Comparison of ENCODE assay signal across 31 mouse cellular contexts in the genomic region with DNA sequence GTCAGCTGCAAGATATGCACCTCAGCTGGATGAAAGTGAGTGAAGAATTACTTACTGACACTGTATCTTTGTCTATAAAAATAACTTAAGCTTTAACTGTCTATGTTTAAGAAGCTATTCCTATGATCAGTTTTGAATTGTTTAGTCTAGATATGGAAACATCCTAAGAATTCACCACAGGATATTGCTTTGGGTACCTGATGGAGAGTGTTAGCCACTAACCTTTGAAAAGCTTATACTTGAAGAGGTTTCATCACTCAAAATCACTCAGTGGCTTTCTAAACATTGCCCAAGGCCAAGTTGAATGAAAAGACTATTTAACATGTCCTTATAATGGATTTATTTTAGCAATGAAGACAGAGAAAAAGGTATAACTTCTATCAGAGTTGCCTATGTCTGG.
"Had no signal": no experiment of that assay in that cellular context is flagged by ENCODE, and none has a peak within 500 bp of the region (broad histone marks: within the 10 kb centered on the region; RNA-seq: fewer than 3 reads in every experiment).

No protein-coding gene starts in this region.

- H3K4me1 ChIP-seq: limb, embryonic 15.5 days; liver, embryonic 12.5 days; liver, embryonic 13.5 days; liver, embryonic 15.5 days; lung, embryonic 15.5 days; megakaryocyte, embryonic 14.5 days; midbrain, embryonic 12.5 days; midbrain, embryonic 13.5 days; midbrain, embryonic 15.5 days; neural tube, embryonic 12.5 days had no signal

- H3K27me3 ChIP-seq: limb, embryonic 12.5 days; limb, embryonic 13.5 days; limb, embryonic 15.5 days; liver, embryonic 12.5 days; liver, embryonic 13.5 days; liver, embryonic 15.5 days; lung, embryonic 15.5 days; megakaryocyte, embryonic 14.5 days; midbrain, embryonic 12.5 days; midbrain, embryonic 13.5 days; midbrain, embryonic 15.5 days; neural tube, embryonic 12.5 days had no signal

- H3K9ac ChIP-seq: limb, embryonic 12.5 days; limb, embryonic 13.5 days; limb, embryonic 15.5 days; liver, embryonic 12.5 days; liver, embryonic 13.5 days; liver, embryonic 14.5 days; liver, embryonic 15.5 days; liver, postnatal 0 days; lung, embryonic 14.5 days; lung, embryonic 15.5 days; midbrain, embryonic 12.5 days; midbrain, embryonic 13.5 days; midbrain, embryonic 15.5 days; neural tube, embryonic 12.5 days had no signal

- H3K36me3 ChIP-seq: limb, embryonic 10.5 days; limb, embryonic 12.5 days; limb, embryonic 13.5 days; limb, embryonic 15.5 days; liver, embryonic 12.5 days; liver, embryonic 13.5 days; liver, embryonic 15.5 days; lung, embryonic 15.5 days; midbrain, embryonic 10.5 days; midbrain, embryonic 12.5 days; midbrain, embryonic 13.5 days; midbrain, embryonic 15.5 days; neural tube, embryonic 12.5 days had no signal

- ATAC-seq: liver, embryonic 12.5 days; liver, postnatal 0 days; lung, postnatal 0 days; midbrain, embryonic 13.5 days; midbrain, embryonic 15.5 days; midbrain, embryonic 16.5 days had no signal

- H3K27ac ChIP-seq: limb, embryonic 10.5 days; limb, embryonic 12.5 days; limb, embryonic 13.5 days; limb, embryonic 15.5 days; liver, embryonic 12.5 days; liver, embryonic 13.5 days; liver, embryonic 14.5 days; liver, embryonic 15.5 days; lung, embryonic 15.5 days; macrophage; midbrain, embryonic 10.5 days; midbrain, embryonic 12.5 days; midbrain, embryonic 13.5 days; midbrain, embryonic 15.5 days; neural tube, embryonic 12.5 days had no signal

- H3K4me2 ChIP-seq: limb, embryonic 12.5 days; limb, embryonic 13.5 days; limb, embryonic 15.5 days; liver, embryonic 11.5 days; liver, embryonic 12.5 days; liver, embryonic 13.5 days; liver, embryonic 15.5 days; lung, embryonic 14.5 days; lung, embryonic 15.5 days; midbrain, embryonic 12.5 days; midbrain, embryonic 13.5 days; midbrain, embryonic 15.5 days; neural tube, embryonic 12.5 days had no signal

- H3K4me3 ChIP-seq: limb, embryonic 10.5 days; limb, embryonic 12.5 days; limb, embryonic 13.5 days; limb, embryonic 15.5 days; liver, embryonic 12.5 days; liver, embryonic 13.5 days; liver, embryonic 15.5 days; lung, embryonic 15.5 days; megakaryocyte, embryonic 14.5 days; midbrain, embryonic 10.5 days; midbrain, embryonic 12.5 days; midbrain, embryonic 13.5 days; midbrain, embryonic 15.5 days; myocyte; neural tube, embryonic 12.5 days had no signal

- DNase-seq: left cerebral cortex, postnatal 4 days; liver; liver, embryonic 13.5 days; liver, postnatal 0 days; lung, adult 18-20 months; lung, adult 2 months; lung, embryonic 14.5 days; lung, postnatal 10 days; lung, postnatal 14 days; lung, postnatal 36 days; lung, postnatal 4 days; midbrain, embryonic 14.5 days had no signal

- H3K9me3 ChIP-seq: limb, embryonic 10.5 days; limb, embryonic 12.5 days; limb, embryonic 13.5 days; limb, embryonic 15.5 days; liver, embryonic 12.5 days; liver, embryonic 13.5 days; liver, embryonic 15.5 days; lung, embryonic 15.5 days; midbrain, embryonic 10.5 days; midbrain, embryonic 12.5 days; midbrain, embryonic 13.5 days; midbrain, embryonic 15.5 days; neural tube, embryonic 12.5 days had no signal
